In genomic region chr10:97334044-97334443, GRCm38 (mm10) we compare ENCODE assay signal across 18 mouse cellular contexts.
DNase-seq lines count a peak whose midpoint lies in the region; ATAC-seq and TF ChIP-seq lines count a peak whose summit lies in the region.
"Had no signal": no experiment of that assay in that cellular context is flagged by ENCODE, and none has a peak within 500 bp of the region (broad histone marks: within the 10 kb centered on the region; RNA-seq: fewer than 3 reads in every experiment).

No protein-coding gene starts in this region.

- H3K4me1 ChIP-seq in lung, embryonic 14.5 days (ENCODE audit: insufficient read depth), result no peaks in the 10 kb centered on the region
- peaks cover 4% of the 10 kb centered on the region; the same call in 1 of the 2 replicates for H3K4me1 ChIP-seq in embryonic fibroblast, embryonic 13.5 days (ENCODE audit: control insufficient read depth, insufficient read depth, low read length)
- H3K4me1 ChIP-seq: heart, embryonic 13.5 days; hindbrain, embryonic 15.5 days had no signal

- no peak overlapping the region for H3K4me2 ChIP-seq in lung, embryonic 14.5 days
- H3K4me2 ChIP-seq: heart, embryonic 13.5 days; hindbrain, embryonic 15.5 days had no signal

- no peak for TF ChIP-seq CTCF in lung, embryonic 14.5 days (IDR thresholded peaks at IDR 0.05; ENCODE audit: low read depth)
- TF ChIP-seq CTCF in embryonic fibroblast, embryonic 13.5 days (IDR thresholded peaks at IDR 0.05; ENCODE audit: borderline replicate concordance, insufficient read depth, low read length), result no peak

- TF ChIP-seq POLR2A in embryonic fibroblast, embryonic 13.5 days (IDR thresholded peaks at IDR 0.05; ENCODE audit: low read depth, low read length), result no peak

- no peaks in the 10 kb centered on the region for H3K27me3 ChIP-seq in lung, embryonic 14.5 days (ENCODE audit: insufficient read depth, low read length)
- H3K27me3 ChIP-seq: heart, embryonic 13.5 days; hindbrain, embryonic 15.5 days had no signal

- ATAC-seq in lung, embryonic 14.5 days (ENCODE audit: insufficient read depth), result no peak
- ATAC-seq in megakaryocyte progenitor cell, adult 5-6 weeks (replicated peaks; ENCODE audit: poor library complexity), result peak; percentile 39; the same call in 1 of the 2 replicates
- ATAC-seq: forebrain, embryonic 14.5 days had no signal

- DNase-seq in lung, embryonic 14.5 days, result peak; percentile 8
- DNase-seq in lung, postnatal 25 days (ENCODE audit: low spot score), result no peak
- peak; percentile 25 for DNase-seq in thymus, postnatal 14 days
- no peak for DNase-seq in thymus, adult 18-20 months
- no peak for DNase-seq in layer of hippocampus, postnatal 10 days (ENCODE audit: low spot score in 2 of 2)
- no peak for DNase-seq in testis, postnatal 14 days (ENCODE audit: low spot score)
- DNase-seq: adrenal gland, postnatal 25 days; cerebellum, adult 18-20 months; cerebellum, adult 9-11 months; heart, postnatal 36 days had no signal

- no peak overlapping the region for H3K27ac ChIP-seq in lung, embryonic 14.5 days (ENCODE audit: low read depth)
- peak overlapping the region; percentile 48 for H3K27ac ChIP-seq in embryonic fibroblast, embryonic 13.5 days (ENCODE audit: insufficient read depth, low read length)
- H3K27ac ChIP-seq: embryonic facial prominence, embryonic 10.5 days; forebrain, embryonic 10.5 days; heart, embryonic 13.5 days; hindbrain, embryonic 15.5 days had no signal

- H3K36me3 ChIP-seq in lung, embryonic 14.5 days (ENCODE audit: insufficient read depth), result no peaks in the 10 kb centered on the region
- H3K36me3 ChIP-seq: embryonic facial prominence, embryonic 10.5 days; forebrain, embryonic 10.5 days; heart, embryonic 13.5 days; hindbrain, embryonic 15.5 days had no signal

- H3K9me3 ChIP-seq in lung, embryonic 14.5 days (ENCODE audit: low read depth, low read length), result no peaks in the 10 kb centered on the region
- H3K9me3 ChIP-seq: embryonic facial prominence, embryonic 10.5 days; hindbrain, embryonic 15.5 days had no signal

- H3K4me3 ChIP-seq in lung, embryonic 14.5 days (ENCODE audit: low read depth, low read length), result no peak overlapping the region
- H3K4me3 ChIP-seq in embryonic fibroblast, embryonic 13.5 days (ENCODE audit: insufficient read depth, low read length), result no peak overlapping the region
- H3K4me3 ChIP-seq: embryonic facial prominence, embryonic 10.5 days; erythroblast, embryonic 14.5 days; forebrain, embryonic 10.5 days; heart, embryonic 13.5 days; hindbrain, embryonic 15.5 days had no signal

- H3K9ac ChIP-seq in lung, embryonic 14.5 days, result no peak overlapping the region
- H3K9ac ChIP-seq: heart, embryonic 13.5 days; hindbrain, embryonic 15.5 days had no signal

Comparison
In these comparisons a context has a peak if more than half of its experiments do, and no peak if none do; other contexts are left out.
1. DNase-seq: peak in lung, embryonic 14.5 days (single experiment) and thymus, postnatal 14 days (single experiment); none in lung, postnatal 25 days (single experiment), thymus, adult 18-20 months (0 of 2), layer of hippocampus, postnatal 10 days (0 of 2) and testis, postnatal 14 days (single experiment).